Mouse (Mus musculus): ENCODE measurements around the gene Gfra4.

DNA sequence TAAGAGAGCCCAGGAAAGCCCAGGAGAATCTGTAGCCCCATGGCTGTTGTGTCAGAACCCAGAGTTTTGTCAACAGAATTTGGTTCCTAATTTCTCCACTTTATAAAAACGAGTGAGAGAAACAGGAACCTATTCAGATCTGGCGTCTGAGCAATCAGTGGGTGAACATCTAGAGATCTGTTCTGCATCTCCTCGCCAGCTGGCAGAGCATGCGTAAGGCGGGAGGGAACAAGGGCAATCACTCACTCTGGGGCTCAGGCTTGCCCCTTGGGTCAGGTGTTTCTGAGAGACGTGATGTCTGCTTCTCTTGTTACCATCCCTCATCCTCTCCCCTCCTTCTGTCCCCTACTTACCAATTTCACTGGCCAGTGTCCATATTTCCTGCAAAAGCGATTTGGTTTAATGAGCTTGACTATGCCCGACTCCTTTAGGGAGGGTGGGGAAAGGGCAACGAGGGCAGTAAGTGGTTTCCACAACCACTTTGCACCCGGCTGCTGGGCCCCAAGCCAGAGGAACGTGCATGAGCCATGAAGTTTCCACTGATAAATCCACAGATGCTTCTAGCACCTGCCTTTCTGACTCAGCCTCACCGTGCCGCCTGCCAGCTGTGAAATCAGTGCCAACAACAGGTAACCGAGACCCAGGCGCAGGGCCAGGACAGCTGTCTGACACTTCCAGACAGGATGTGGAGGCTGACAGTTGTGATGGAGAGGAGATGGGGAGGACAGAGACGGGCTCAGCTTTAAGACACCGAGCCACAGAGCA lies 5.5 kb downstream of the Gfra4 start:
- TF ChIP-seq EP300 (IDR thresholded peaks at IDR 0.05; ENCODE audit: insufficient read depth, low read depth, low read length) (no peak), POLR2A (IDR thresholded peaks at IDR 0.05; ENCODE audit: insufficient read depth, low read depth, low read length) (no peak), CTCF (IDR thresholded peaks at IDR 0.05) (no peak)

All from heart, adult 2 months (tissue).